In genomic region chr15:97825071-97825940, GRCm38 (mm10) we compare ENCODE assay signal across 8 mouse cellular contexts. TPM values are rescaled to one million over a fixed set of nuclear protein-coding genes. Genes with fewer than 3 reads are reported as not detected.
A peak's percentile ranks its signal among the peaks of the same experiment; 100 is the strongest.
DNase-seq lines count a peak whose midpoint lies in the region; TF ChIP-seq lines count a peak whose summit lies in the region.

No protein-coding gene starts in this region.

- DNase-seq in frontal cortex, adult 2 months (ENCODE audit: extremely low spot score in 1 of 2, low spot score in 1 of 2): peak; percentile 76 to 86
- no peak for DNase-seq in hindbrain, embryonic 10.5 days (ENCODE audit: low spot score)
- DNase-seq in layer of hippocampus, postnatal 10 days (ENCODE audit: low spot score in 2 of 2): peak; percentile 68 to 75
- peak; percentile 92 for DNase-seq in lung, postnatal 14 days
- DNase-seq in retina, embryonic 14.5 days (ENCODE audit: low spot score): peak; percentile 61
- DNase-seq in thymus, postnatal 25 days: peak; percentile 94

- peak; percentile 17 for TF ChIP-seq CTCF in ES-Bruce4 (IDR thresholded peaks at IDR 0.05; ENCODE audit: low read depth, low read length)
- peak; percentile 67 for TF ChIP-seq CTCF in bone marrow, adult 2 months (IDR thresholded peaks at IDR 0.05; ENCODE audit: control insufficient read depth, insufficient read depth, low read length)

- no peak overlapping the region for H3K27ac ChIP-seq in ES-Bruce4 (ENCODE audit: insufficient read depth, low read length)
- peak overlapping the region; percentile 78 for H3K27ac ChIP-seq in bone marrow, adult 2 months (ENCODE audit: control insufficient read depth, insufficient read depth, low read depth, low read length, poor library complexity)
- peak overlapping the region; percentile 75 for H3K27ac ChIP-seq in hindbrain, embryonic 10.5 days

- peak overlapping the region; percentile 13 for H3K4me3 ChIP-seq in ES-Bruce4 (ENCODE audit: low read depth, low read length)
- peak overlapping the region; percentile 43 for H3K4me3 ChIP-seq in bone marrow, adult 2 months (replicated peaks; ENCODE audit: control insufficient read depth, low read depth, low read length)
- H3K4me3 ChIP-seq in hindbrain, embryonic 10.5 days: peak overlapping the region; percentile 41

- H3K9me3 ChIP-seq in ES-Bruce4 (replicated peaks; ENCODE audit: control insufficient read depth, insufficient read depth, low read length, poor library complexity, severe bottlenecking): no peaks in the 10 kb centered on the region
- H3K9me3 ChIP-seq in hindbrain, embryonic 10.5 days: no peaks in the 10 kb centered on the region

- TF ChIP-seq POLR2A in ES-Bruce4 (IDR thresholded peaks at IDR 0.05; ENCODE audit: insufficient read depth, low read length): no peak
- TF ChIP-seq POLR2A in bone marrow, adult 2 months (IDR thresholded peaks at IDR 0.05; ENCODE audit: borderline replicate concordance, control insufficient read depth, low read depth, low read length): peak; percentile 51; the same call in 1 of the 2 replicates

- no peaks in the 10 kb centered on the region for H3K36me3 ChIP-seq in ES-Bruce4 (ENCODE audit: control insufficient read depth, insufficient read depth, low read length, poor library complexity, severe bottlenecking)
- H3K36me3 ChIP-seq in hindbrain, embryonic 10.5 days: peaks cover 20% of the 10 kb centered on the region

- 6% methylated on average over 29 of the region's 29 CpGs for WGBS in bone marrow, adult 2 months
- 6% methylated on average over 29 of the region's 29 CpGs for WGBS in hindbrain, embryonic 10.5 days

- no peaks in the 10 kb centered on the region for H3K4me1 ChIP-seq in ES-Bruce4 (ENCODE audit: control insufficient read depth, insufficient read depth, low read length)
- peaks cover 25% of the 10 kb centered on the region for H3K4me1 ChIP-seq in bone marrow, adult 2 months (ENCODE audit: control insufficient read depth, insufficient read depth, low read length)
- peaks cover 95% of the 10 kb centered on the region for H3K4me1 ChIP-seq in hindbrain, embryonic 10.5 days (replicated peaks)

- no peak for TF ChIP-seq EP300 in ES-Bruce4 (IDR thresholded peaks at IDR 0.05; ENCODE audit: insufficient read depth, low read depth, low read length)

- no peaks in the 10 kb centered on the region for H3K27me3 ChIP-seq in ES-Bruce4 (ENCODE audit: control insufficient read depth, insufficient read depth, low read length, poor library complexity, severe bottlenecking)
- H3K27me3 ChIP-seq in hindbrain, embryonic 10.5 days (ENCODE audit: insufficient read depth, poor library complexity, severe bottlenecking): peaks cover 22% of the 10 kb centered on the region

- H3K9ac ChIP-seq in ES-Bruce4 (ENCODE audit: low read depth, poor library complexity, severe bottlenecking): 0 out of 2 replicates have a peak overlapping the region, but pooled peaks have one; percentile 2

RNA-seq across cellular contexts. Expression of gene Hdac7, which starts 19.0 kb away (rescaled TPM):
- 14.4 and 16.9 TPM in 2 replicates for polyA plus RNA-seq in ES-Bruce4 (2011; ENCODE audit: insufficient read depth, insufficient read length, low read depth, missing spikeins)
- polyA plus RNA-seq in bone marrow, adult 2 months (2011; ENCODE audit: insufficient read depth, insufficient read length, low replicate concordance, missing spikeins): 34.1 and 37.8 TPM in 2 replicates
- polyA plus RNA-seq in frontal cortex, adult 2 months (2012; rRNA removed): 50.2 and 57.5 TPM in 2 replicates
- polyA plus RNA-seq in hindbrain, embryonic 10.5 days (2016; fragmentation: Nextera tagmentation; extraction: Ambion mirVana): 25.7 and 32.7 TPM in 2 replicates
- 10 to 100 TPM; 29.1 to 32.0 TPM for total RNA-seq in layer of hippocampus, postnatal 10 days (2021)

RNA-seq across cellular contexts. Expression of gene Slc48a1, which starts 47.0 kb away (rescaled TPM):
- 16.0 and 17.2 TPM in 2 replicates for polyA plus RNA-seq in ES-Bruce4 (2011; ENCODE audit: insufficient read depth, insufficient read length, low read depth, missing spikeins)
- polyA plus RNA-seq in bone marrow, adult 2 months (2011; ENCODE audit: insufficient read depth, insufficient read length, low replicate concordance, missing spikeins): 62.3 and 67.5 TPM in 2 replicates
- 107 and 117 TPM in 2 replicates for polyA plus RNA-seq in frontal cortex, adult 2 months (2012; rRNA removed)
- 28.8 and 31.3 TPM in 2 replicates for polyA plus RNA-seq in hindbrain, embryonic 10.5 days (2016; fragmentation: Nextera tagmentation; extraction: Ambion mirVana)
- 100 to 1,000 TPM; 104 to 118 TPM for total RNA-seq in layer of hippocampus, postnatal 10 days (2021)

RNA-seq across cellular contexts. Expression of gene Rapgef3, which starts 57.5 kb away (rescaled TPM):
- polyA plus RNA-seq in ES-Bruce4 (2011; ENCODE audit: insufficient read depth, insufficient read length, low read depth, missing spikeins): 3.1 and 3.5 TPM in 2 replicates
- 15.3 and 17.0 TPM in 2 replicates for polyA plus RNA-seq in bone marrow, adult 2 months (2011; ENCODE audit: insufficient read depth, insufficient read length, low replicate concordance, missing spikeins)
- polyA plus RNA-seq in frontal cortex, adult 2 months (2012; rRNA removed): 69.2 and 78.4 TPM in 2 replicates
- 6.2 and 6.7 TPM in 2 replicates for polyA plus RNA-seq in hindbrain, embryonic 10.5 days (2016; fragmentation: Nextera tagmentation; extraction: Ambion mirVana)
- total RNA-seq in layer of hippocampus, postnatal 10 days (2021): 10 to 100 TPM; 37.3 to 43.3 TPM
